In genomic region chr12:15704412-15704811, GRCm38 (mm10) we compare ENCODE assay signal across 8 mouse cellular contexts.
DNase-seq lines count a peak whose midpoint lies in the region; ATAC-seq lines count a peak whose summit lies in the region.

No protein-coding gene starts in this region.

- no peaks in the 10 kb centered on the region for H3K4me1 ChIP-seq in midbrain, embryonic 16.5 days (ENCODE audit: control insufficient read depth, insufficient read depth, low read length)

- intact Hi-C loops in heart, postnatal 36 days (cut with DNase I), result loop anchor here (1.0 to 5.0 kb wide), 6 partner anchors 14 to 303 kb away; partner anchors contain the start of gene Trib2
- intact Hi-C loops in left cerebral cortex, postnatal 4 days (cut with DNase I), result no loop called here

- no peaks in the 10 kb centered on the region for H3K27me3 ChIP-seq in midbrain, embryonic 16.5 days (ENCODE audit: control insufficient read depth, insufficient read depth, low read depth, low read length)

- H3K27ac ChIP-seq in midbrain, embryonic 16.5 days (ENCODE audit: low read length), result no peak overlapping the region

- DNase-seq in cerebellum, postnatal 10 days, result peak; percentile 17 to 29
- DNase-seq in cerebellum, adult 18-20 months, result no peak
- DNase-seq in 3T3-L1 (ENCODE audit: low read depth, low spot score), result peak; percentile 98
- DNase-seq in frontal cortex, postnatal 25 days (ENCODE audit: low spot score in 2 of 2), result peak; percentile 6 to 19
- DNase-seq in heart, postnatal 36 days, result peak; percentile 68 to 75
- DNase-seq in left cerebral cortex, postnatal 4 days, result peak; percentile 4
- peak; percentile 39 for DNase-seq in right cerebral cortex, postnatal 25 days

- ATAC-seq in midbrain, embryonic 16.5 days, result no peak

- 39% methylated on average over 5 of the region's 5 CpGs for WGBS in midbrain, embryonic 16.5 days

- no peak overlapping the region for H3K4me2 ChIP-seq in midbrain, embryonic 16.5 days (ENCODE audit: low read length)

- H3K4me3 ChIP-seq in midbrain, embryonic 16.5 days (ENCODE audit: low read depth, low read length), result no peak overlapping the region

- H3K9ac ChIP-seq in midbrain, embryonic 16.5 days (ENCODE audit: low read depth, low read length), result no peak overlapping the region

- H3K9me3 ChIP-seq in midbrain, embryonic 16.5 days (replicated peaks; ENCODE audit: control insufficient read depth, low read length, poor library complexity, severe bottlenecking), result no peaks in the 10 kb centered on the region

- no peaks in the 10 kb centered on the region for H3K36me3 ChIP-seq in midbrain, embryonic 16.5 days (ENCODE audit: control insufficient read depth, insufficient read depth, low read length)

Comparison
In these comparisons a context has a peak if more than half of its experiments do, and no peak if none do; other contexts are left out.
1. DNase-seq: peak in cerebellum, postnatal 10 days (2 of 2), 3T3-L1 (single experiment), frontal cortex, postnatal 25 days (2 of 2), heart, postnatal 36 days (2 of 2), left cerebral cortex, postnatal 4 days (single experiment) and right cerebral cortex, postnatal 25 days (single experiment); none in cerebellum, adult 18-20 months (0 of 2).